Mouse (Mus musculus): ENCODE measurements at regions not wholly inside any gene's neighbourhood (a gene's known extent, or its start where the extent isn't known, plus 50 kb on each side); places are given as distances from the start of the nearest gene placed in this dataset.

DNA sequence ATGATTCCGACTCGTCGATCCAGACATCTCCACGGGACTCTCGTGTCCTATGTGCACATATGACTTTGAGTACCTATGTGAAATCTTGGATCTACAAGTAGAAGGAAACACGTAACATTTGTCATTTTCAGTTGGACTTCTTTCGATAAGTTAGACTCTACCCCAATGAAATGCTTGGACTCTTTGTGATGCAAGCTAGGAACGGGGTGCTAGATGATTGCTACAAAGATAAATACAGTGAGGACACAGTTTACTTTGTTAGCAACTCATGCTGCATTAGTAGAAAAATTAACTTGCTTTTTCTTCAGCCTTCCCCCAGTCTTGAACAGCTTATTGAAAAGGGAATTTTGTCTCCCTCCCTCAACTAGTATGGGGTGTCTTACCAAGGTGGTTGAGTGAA is 81.2 kb upstream of the Eef1e1 start:
- Histone ChIP-seq H3K4me1 (replicated peaks) (no peaks in the 10 kb centered on the region), H3K4me3 (no peak overlapping the region), H3K27me3 (no peaks in the 10 kb centered on the region), H3K27ac (replicated peaks) (no peak overlapping the region), H3K4me2 (no peak overlapping the region), H3K36me3 (no peaks in the 10 kb centered on the region), H3K9me3 (no peaks in the 10 kb centered on the region), H3K9ac (no peak overlapping the region)
- ATAC-seq (ENCODE audit: low FRiP score, low read depth) = no peak
- WGBS = 92% methylated on average over 8 of the region's 8 CpGs

DNA sequence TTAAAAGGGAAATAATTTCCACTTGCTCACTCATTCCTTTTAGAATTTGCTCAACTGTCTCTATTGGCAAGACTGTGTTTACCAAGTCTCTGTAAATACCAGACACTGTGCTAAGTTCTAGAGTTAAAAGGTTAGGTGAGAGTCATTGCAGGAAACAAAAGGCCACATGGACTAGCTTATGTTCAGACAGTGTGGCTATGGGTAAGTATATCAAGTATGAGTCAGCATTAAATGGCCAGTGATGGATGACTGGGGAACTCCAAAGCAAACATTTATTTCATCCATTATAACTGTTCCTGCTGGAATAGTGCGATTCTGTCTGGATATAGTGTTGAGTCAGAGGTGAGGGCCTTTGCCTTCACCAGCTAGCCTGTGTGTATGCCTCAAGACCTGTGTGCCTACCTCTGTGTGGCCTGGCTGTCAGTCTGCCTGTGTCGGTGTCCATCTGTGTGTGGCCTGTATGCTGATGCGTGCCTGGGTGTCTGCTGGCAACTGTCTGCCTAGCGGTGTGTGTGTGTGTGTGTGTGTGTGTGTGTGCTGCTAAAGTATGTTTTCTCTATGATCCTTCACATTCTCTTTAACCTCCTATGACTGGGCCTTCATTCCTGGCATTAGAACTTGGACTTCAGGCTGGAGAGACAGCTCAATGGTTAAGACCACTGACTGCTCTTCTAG is 77.6 kb upstream of the Eef1e1 start:
- Histone ChIP-seq H3K4me3 (no peak overlapping the region), H3K4me1 (replicated peaks) (no peaks in the 10 kb centered on the region), H3K36me3 (no peaks in the 10 kb centered on the region), H3K27me3 (no peaks in the 10 kb centered on the region), H3K27ac (replicated peaks) (no peak overlapping the region), H3K9me3 (no peaks in the 10 kb centered on the region), H3K9ac (no peak overlapping the region), H3K4me2 (no peak overlapping the region)
- ATAC-seq (ENCODE audit: low FRiP score, low read depth) = no peak
- whole genome bisulfite sequencing = 94% methylated on average over 4 of the region's 4 CpGs

DNA sequence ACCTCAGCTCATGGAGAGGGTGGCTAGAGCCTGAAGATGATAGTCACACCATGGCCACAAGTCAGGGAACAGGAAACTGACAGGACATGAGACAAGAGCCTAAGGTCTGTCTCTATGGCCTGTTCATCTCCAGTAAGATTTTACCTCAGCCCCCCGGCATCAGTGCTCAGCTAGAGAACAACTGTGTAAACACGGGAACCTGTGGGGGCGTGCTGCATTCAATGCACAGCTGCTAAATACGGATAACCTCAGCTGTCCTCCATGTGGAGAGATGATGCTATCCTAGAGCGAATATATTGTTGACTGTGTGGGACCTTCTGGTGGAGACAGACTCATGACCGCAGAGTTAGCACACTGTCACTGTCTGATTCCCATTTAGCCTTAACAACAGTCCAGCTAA is 76.4 kb upstream of the Eef1e1 start:
- H3K9ac ChIP-seq = no peak overlapping the region
- no peak overlapping the region for H3K4me2 ChIP-seq
- ATAC-seq (ENCODE audit: low FRiP score, low read depth) = no peak
- H3K9me3 ChIP-seq = no peaks in the 10 kb centered on the region
- no peaks in the 10 kb centered on the region for H3K4me1 ChIP-seq (replicated peaks)
- H3K27ac ChIP-seq (replicated peaks) = no peak overlapping the region
- no peak overlapping the region for H3K4me3 ChIP-seq
- H3K36me3 ChIP-seq = no peaks in the 10 kb centered on the region
- H3K27me3 ChIP-seq = no peaks in the 10 kb centered on the region
- 77% methylated on average over 6 of the region's 6 CpGs for WGBS

DNA sequence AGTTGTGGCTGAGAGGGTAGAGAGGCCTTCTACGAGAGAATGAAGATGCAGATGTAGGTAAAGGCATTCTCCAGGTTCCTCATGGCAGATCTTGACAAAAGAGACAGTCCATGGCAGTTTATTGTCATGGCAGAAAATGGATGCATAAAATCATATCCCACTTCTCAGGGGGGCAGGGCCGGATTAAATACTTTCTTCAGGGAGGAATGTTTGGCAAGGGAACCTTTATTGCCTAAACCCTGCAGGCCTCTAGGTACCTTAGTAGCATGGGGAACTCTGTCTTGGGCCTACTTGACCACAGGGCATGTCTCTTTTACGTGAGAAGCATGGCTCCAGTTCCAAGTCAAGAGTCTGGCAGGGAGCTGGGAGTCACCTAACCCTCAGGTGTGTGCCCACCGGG is 74.4 kb upstream of the Eef1e1 start:
- 91% methylated on average over 4 of the region's 4 CpGs for WGBS
- no peak overlapping the region for H3K27ac ChIP-seq (replicated peaks)
- H3K4me2 ChIP-seq = no peak overlapping the region
- no peak overlapping the region for H3K9ac ChIP-seq
- H3K27me3 ChIP-seq = no peaks in the 10 kb centered on the region
- H3K4me3 ChIP-seq = no peak overlapping the region
- H3K9me3 ChIP-seq = no peaks in the 10 kb centered on the region
- H3K4me1 ChIP-seq (replicated peaks) = no peaks in the 10 kb centered on the region
- no peak for ATAC-seq (ENCODE audit: low FRiP score, low read depth)
- H3K36me3 ChIP-seq = no peaks in the 10 kb centered on the region

DNA sequence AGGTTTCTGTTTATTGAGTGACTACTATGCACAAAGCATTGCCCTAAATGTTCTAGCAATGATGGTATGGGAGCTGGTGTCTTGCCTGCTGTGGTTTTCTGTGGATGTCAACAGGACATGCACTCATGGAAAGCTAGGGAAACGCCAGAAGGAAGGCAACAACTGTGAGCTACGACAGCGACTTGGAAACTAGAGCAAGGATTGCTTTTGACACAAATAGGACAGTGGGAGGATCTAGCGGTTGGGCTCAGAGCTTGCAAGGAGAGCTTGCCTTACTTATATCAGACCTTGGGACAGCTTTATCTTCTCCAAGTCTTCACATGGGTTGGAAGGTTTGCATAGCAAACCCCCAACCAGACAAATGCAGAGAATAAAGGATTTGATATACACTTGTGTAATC is 66.6 kb upstream of the Eef1e1 start:
- 90% methylated on average over 4 of the region's 4 CpGs for WGBS
- Histone ChIP-seq H3K27ac (replicated peaks) (no peak overlapping the region), H3K9me3 (no peaks in the 10 kb centered on the region), H3K4me2 (no peak overlapping the region), H3K4me3 (no peak overlapping the region), H3K27me3 (no peaks in the 10 kb centered on the region), H3K9ac (no peak overlapping the region), H3K4me1 (replicated peaks) (no peaks in the 10 kb centered on the region), H3K36me3 (no peaks in the 10 kb centered on the region)
- ATAC-seq (ENCODE audit: low FRiP score, low read depth) = no peak

DNA sequence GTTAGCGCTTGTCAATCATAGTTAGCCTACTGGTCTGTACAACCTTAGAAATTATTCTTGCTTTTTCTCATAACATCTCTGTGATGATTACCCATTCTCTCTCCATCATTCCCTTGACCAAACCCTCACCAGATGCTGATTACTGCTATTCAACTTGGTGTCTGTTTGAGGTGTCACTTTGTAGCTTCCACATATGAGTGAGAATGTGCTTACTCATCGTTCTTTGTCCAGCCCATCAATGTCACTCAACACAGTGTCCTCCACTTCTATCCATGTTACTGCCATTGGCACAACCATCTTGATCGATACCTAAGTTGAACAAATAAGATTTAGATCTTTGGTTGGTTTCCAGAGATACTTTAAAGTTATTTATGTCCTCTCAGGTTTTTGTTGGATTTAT is 62.3 kb upstream of the Eef1e1 start:
- Histone ChIP-seq H3K27me3 (no peaks in the 10 kb centered on the region), H3K36me3 (no peaks in the 10 kb centered on the region), H3K9me3 (no peaks in the 10 kb centered on the region), H3K9ac (no peak overlapping the region), H3K27ac (replicated peaks) (no peak overlapping the region), H3K4me2 (no peak overlapping the region), H3K4me1 (replicated peaks) (no peaks in the 10 kb centered on the region), H3K4me3 (no peak overlapping the region)
- WGBS = 95% methylated on average over 3 of the region's 3 CpGs
- ATAC-seq (ENCODE audit: low FRiP score, low read depth) = no peak

DNA sequence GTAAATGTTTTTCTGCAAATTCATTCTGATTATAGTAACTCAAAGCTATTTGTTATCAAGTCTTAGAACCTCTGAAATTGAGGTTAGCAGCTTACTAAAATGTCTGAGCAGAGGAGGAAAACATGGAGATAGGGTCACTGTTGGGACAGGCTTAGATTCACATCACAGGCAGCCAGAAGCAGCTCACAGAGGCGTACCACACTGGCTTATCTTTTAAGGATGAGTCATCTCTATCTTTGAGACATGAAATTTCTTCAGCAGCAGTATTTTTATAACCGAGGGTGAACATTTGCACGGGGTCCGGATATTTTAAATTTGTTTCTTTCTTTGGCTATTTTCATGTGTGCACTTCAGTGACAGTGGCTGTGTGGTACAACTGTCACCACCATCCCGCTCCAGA is 56.0 kb upstream of the Eef1e1 start:
- no peaks in the 10 kb centered on the region for H3K9me3 ChIP-seq
- H3K27ac ChIP-seq (replicated peaks) = no peak overlapping the region
- H3K27me3 ChIP-seq = no peaks in the 10 kb centered on the region
- H3K4me2 ChIP-seq = no peak overlapping the region
- WGBS = 96% methylated on average over 5 of the region's 5 CpGs
- no peak for ATAC-seq (ENCODE audit: low FRiP score, low read depth)
- H3K36me3 ChIP-seq = no peaks in the 10 kb centered on the region
- H3K4me3 ChIP-seq = no peak overlapping the region
- no peak overlapping the region for H3K9ac ChIP-seq
- no peaks in the 10 kb centered on the region for H3K4me1 ChIP-seq (replicated peaks)
